Mouse (Mus musculus) thymus, adult 2 months (tissue): ENCODE measurements at regions not wholly inside any gene's neighbourhood (a gene's known extent, or its start where the extent isn't known, plus 50 kb on each side); places are given as distances from the start of the nearest gene placed in this dataset.

Experiments
- DNase-seq: peaks from one replicate; pipeline ENCODE4 v3.0.0; 2021
- H3K27ac ChIP-seq: fragments of 200-500 bp; 2 replicates; pipeline ENCODE4 v1.5.1; 2012; ENCODE audit warnings: low read length, control low read depth; ENCODE audit not compliant: control insufficient read depth, insufficient read depth
- H3K27me3 ChIP-seq: fragments of 200-500 bp; 2 replicates; pipeline ENCODE4 v1.6.1; 2012; ENCODE audit warnings: mild to moderate bottlenecking, low read length, moderate library complexity, mixed read lengths; ENCODE audit not compliant: control insufficient read depth, insufficient read depth
- H3K36me3 ChIP-seq: fragments of 200-500 bp; 2 replicates; pipeline ENCODE4 v1.6.1; 2012; ENCODE audit warnings: mild to moderate bottlenecking, low read length, moderate library complexity; ENCODE audit not compliant: control insufficient read depth, insufficient read depth
- H3K4me1 ChIP-seq: fragments of 200-500 bp; replicated peaks from 2 replicates; pipeline ENCODE4 v1.6.1; 2012; ENCODE audit warnings: low read length; ENCODE audit not compliant: control insufficient read depth, insufficient read depth
- H3K4me3 ChIP-seq: fragments of 200-500 bp; 2 replicates; pipeline ENCODE4 v1.5.1; 2012; ENCODE audit warnings: mild to moderate bottlenecking, low read length, control low read depth, moderate library complexity; ENCODE audit not compliant: control insufficient read depth, insufficient read depth
- CTCF ChIP-seq: fragments of 200-500 bp; IDR thresholded peaks from 2 replicates; pipeline ENCODE4 v1.5.1; 2012; ENCODE audit warnings: mild to moderate bottlenecking, control low read depth, low read length, moderate library complexity, borderline replicate concordance; ENCODE audit not compliant: control insufficient read depth, poor library complexity, insufficient read depth; ENCODE audit errors: extremely low read depth
- POLR2A ChIP-seq: fragments of 200-500 bp; IDR thresholded peaks from 2 replicates; pipeline ENCODE4 v1.6.1; 2012; ENCODE audit warnings: mild to moderate bottlenecking, low read length, control low read depth, moderate library complexity; ENCODE audit not compliant: control insufficient read depth, poor library complexity, insufficient read depth; ENCODE audit errors: extremely low read depth
- WGBS: fragments of 180-500 bp; shearing (Covaris S2); methylation state at CpG from one replicate; pipeline ENCODE4 v1.1.7; 2018; 5-methylcytosine and 5-hydroxymethylcytosine counted together

GRCm38 (mm10) chr6:98101023-98101422 is 241.5 kb downstream of the Gm765 start:
- H3K27ac ChIP-seq: no peak overlapping the region
- TF ChIP-seq CTCF (no peak), POLR2A (no peak)
- H3K36me3 ChIP-seq: no peaks in the 10 kb centered on the region
- no peak overlapping the region for H3K4me3 ChIP-seq
- DNase-seq: no peak
- H3K4me1 ChIP-seq: no peaks in the 10 kb centered on the region
- H3K27me3 ChIP-seq: no peaks in the 10 kb centered on the region
- 97% methylated on average over 4 of the region's 4 CpGs for whole genome bisulfite sequencing

DNA sequence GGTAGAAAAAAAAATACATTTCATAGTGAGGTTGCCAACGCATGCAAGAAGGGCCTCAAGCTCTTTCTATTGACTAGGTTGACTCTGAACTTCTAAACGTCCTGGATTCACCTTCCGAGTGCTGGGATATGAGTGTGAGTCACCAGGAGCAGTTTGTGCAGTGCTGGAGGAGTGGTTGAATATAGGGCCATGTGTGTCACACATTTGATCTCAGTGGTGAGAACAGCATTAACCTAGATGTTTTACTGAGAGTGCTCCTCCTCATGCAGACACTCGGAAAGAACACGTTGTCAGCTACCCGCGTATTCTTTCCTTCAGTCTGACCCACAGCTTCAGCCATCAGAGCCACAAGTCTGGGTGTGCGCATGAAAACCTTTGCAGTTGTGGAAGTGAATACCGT is 243.4 kb downstream of the Gm765 start:
- 96% methylated on average over 9 of the region's 9 CpGs for WGBS
- no peak for DNase-seq
- Histone ChIP-seq H3K4me1 (no peaks in the 10 kb centered on the region), H3K27ac (no peak overlapping the region), H3K36me3 (no peaks in the 10 kb centered on the region), H3K27me3 (no peaks in the 10 kb centered on the region), H3K4me3 (no peak overlapping the region)
- TF ChIP-seq POLR2A: no peak
- no peak for TF ChIP-seq CTCF

DNA sequence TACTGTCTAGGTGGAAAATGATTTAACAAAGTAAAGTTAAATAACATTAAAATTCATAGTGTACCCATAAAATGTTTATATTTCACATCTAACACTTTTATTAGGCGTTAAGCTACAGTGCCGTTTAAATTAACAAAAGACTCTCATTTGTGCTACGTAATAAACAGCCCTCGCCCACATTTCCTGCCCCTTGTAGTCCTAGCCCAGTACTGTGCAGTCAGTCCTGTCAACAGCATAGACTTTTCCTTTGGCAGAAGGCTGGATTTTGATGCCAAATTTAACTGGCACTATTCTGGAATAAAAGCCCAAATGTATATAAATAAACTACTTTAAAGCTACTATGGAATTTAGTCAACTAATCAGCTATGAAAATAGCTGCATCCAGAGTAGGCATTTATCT is 247.3 kb downstream of the Gm765 start:
- WGBS: 92% methylated on average over 4 of the region's 4 CpGs
- Histone ChIP-seq H3K27me3 (no peaks in the 10 kb centered on the region), H3K36me3 (no peaks in the 10 kb centered on the region), H3K4me1 (no peaks in the 10 kb centered on the region), H3K27ac (no peak overlapping the region), H3K4me3 (no peak overlapping the region)
- no peak for TF ChIP-seq POLR2A
- no peak for TF ChIP-seq CTCF
- DNase-seq: no peak

DNA sequence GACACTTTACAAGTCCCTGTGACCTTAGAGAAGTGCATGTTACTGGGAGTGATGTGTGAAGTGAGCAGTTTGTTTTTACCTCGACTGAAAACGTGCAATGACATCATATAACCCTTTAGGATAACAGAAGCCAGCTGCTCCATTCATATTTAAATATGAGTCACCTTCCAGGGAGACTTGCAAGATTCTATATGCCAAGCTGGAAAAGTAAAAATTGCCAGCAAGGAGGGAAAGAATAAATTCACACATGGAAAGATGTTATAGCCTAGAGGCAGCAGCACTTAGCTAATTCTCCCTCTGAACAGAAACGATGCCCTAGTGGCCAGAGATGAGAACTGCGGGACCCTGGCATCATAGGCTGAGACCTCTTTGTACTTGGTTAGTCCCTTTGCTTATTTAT is 253.4 kb downstream of the Gm765 start:
- Histone ChIP-seq H3K27me3 (no peaks in the 10 kb centered on the region), H3K4me3 (no peak overlapping the region), H3K4me1 (no peaks in the 10 kb centered on the region), H3K27ac (no peak overlapping the region), H3K36me3 (no peaks in the 10 kb centered on the region)
- 59% methylated on average over 4 of the region's 4 CpGs for WGBS
- DNase-seq: peak; percentile 45
- TF ChIP-seq CTCF (no peak), POLR2A (no peak)

GRCm38 (mm10) chr6:98080076-98080475 is 262.5 kb downstream of the Gm765 start:
- H3K4me1 ChIP-seq: no peaks in the 10 kb centered on the region
- H3K27me3 ChIP-seq: no peaks in the 10 kb centered on the region
- no peak for DNase-seq
- no peaks in the 10 kb centered on the region for H3K36me3 ChIP-seq
- H3K4me3 ChIP-seq: no peak overlapping the region
- H3K27ac ChIP-seq: no peak overlapping the region
- WGBS: 86% methylated on average over 4 of the region's 4 CpGs
- TF ChIP-seq POLR2A: no peak
- TF ChIP-seq CTCF: no peak
